Mouse (Mus musculus) ES-E14 (cell line): ENCODE measurements at regions not wholly inside any gene's neighbourhood (a gene's known extent, or its start where the extent isn't known, plus 50 kb on each side); places are given as distances from the start of the nearest gene placed in this dataset.

Experiments
- DNase-seq: peaks from one replicate; pipeline ENCODE4 v3.0.0-alpha.2; 2013; ENCODE audit warnings: low read depth, low spot score
- H3K27ac ChIP-seq: 2 replicates; pipeline ENCODE4 v1.5.1; 2012; ENCODE audit warnings: low read depth, mild to moderate bottlenecking, low read length, moderate library complexity, mixed read lengths; ENCODE audit not compliant: poor library complexity, insufficient read depth, severe bottlenecking
- H3K36me3 ChIP-seq: 2 replicates; pipeline ENCODE4 v1.6.1; 2012; ENCODE audit warnings: mild to moderate bottlenecking, low read length, moderate library complexity, mixed read lengths; ENCODE audit not compliant: control insufficient read depth, poor library complexity, insufficient read depth, severe bottlenecking
- H3K4me1 ChIP-seq, 2 experiments: fragments of 150-350 bp in 1 of 2; sonication (generic) in 1 of 2; 2 replicates each; pipeline ENCODE4 v1.6.1; 2012; ENCODE audit warnings: low read length in 2 of 2, mild to moderate bottlenecking in 1 of 2, mixed read lengths in 1 of 2; ENCODE audit not compliant: control insufficient read depth in 2 of 2, insufficient read depth in 2 of 2, poor library complexity in 1 of 2
- H3K4me3 ChIP-seq, 2 experiments: fragments of 150-350 bp in 1 of 2; sonication (generic) in 1 of 2; 2 replicates each; pipeline ENCODE4 v1.5.1; 2012; ENCODE audit warnings: low read length in 2 of 2, low read depth in 1 of 2, mild to moderate bottlenecking in 1 of 2, mixed read lengths in 1 of 2; ENCODE audit not compliant: insufficient read depth in 1 of 2, poor library complexity in 1 of 2, severe bottlenecking in 1 of 2
- H3K9ac ChIP-seq: 2 replicates; pipeline ENCODE4 v1.6.1; 2012; ENCODE audit warnings: low read depth, mild to moderate bottlenecking, low read length, mixed read lengths; ENCODE audit not compliant: poor library complexity, insufficient read depth, severe bottlenecking
- H3K9me3 ChIP-seq: fragments of 150-350 bp; sonication (generic); 2 replicates; pipeline ENCODE4 v1.6.1; 2012; ENCODE audit warnings: low read depth, mild to moderate bottlenecking, low read length; ENCODE audit not compliant: control insufficient read depth, insufficient read depth
- CHD2 ChIP-seq: IDR thresholded peaks from 2 replicates; pipeline ENCODE4 v1.6.1; 2014; ENCODE audit warnings: mild to moderate bottlenecking, low read depth, low read length, inconsistent platforms
- HCFC1 ChIP-seq: IDR thresholded peaks from 2 replicates; pipeline ENCODE4 v1.6.1; 2012; ENCODE audit warnings: low read length, inconsistent platforms, borderline replicate concordance; ENCODE audit not compliant: insufficient read depth
- MAFK ChIP-seq: IDR thresholded peaks from 2 replicates; pipeline ENCODE4 v1.6.1; 2014; ENCODE audit warnings: mild to moderate bottlenecking, low read depth, low read length, inconsistent platforms; ENCODE audit not compliant: insufficient read depth
- ZC3H11A ChIP-seq: IDR thresholded peaks from 2 replicates; pipeline ENCODE4 v1.6.1; 2012; ENCODE audit warnings: low read depth, mild to moderate bottlenecking, inconsistent platforms, low read length, borderline replicate concordance
- ZNF384 ChIP-seq: IDR thresholded peaks from 2 replicates; pipeline ENCODE4 v1.6.1; 2012; ENCODE audit warnings: low read depth, low read length, inconsistent platforms
- in situ Hi-C, 2 experiments: fragments of 600-800 bp; cut with MboI; formaldehyde crosslinking; loops; one replicate each; pipeline ENCODE4 v1.15.1; 2025; ENCODE audit warnings: low sequenced_read_pairs in 2 of 2, inconsistent platforms in 1 of 2; ENCODE audit not compliant: unreplicated experiment in 2 of 2

DNA sequence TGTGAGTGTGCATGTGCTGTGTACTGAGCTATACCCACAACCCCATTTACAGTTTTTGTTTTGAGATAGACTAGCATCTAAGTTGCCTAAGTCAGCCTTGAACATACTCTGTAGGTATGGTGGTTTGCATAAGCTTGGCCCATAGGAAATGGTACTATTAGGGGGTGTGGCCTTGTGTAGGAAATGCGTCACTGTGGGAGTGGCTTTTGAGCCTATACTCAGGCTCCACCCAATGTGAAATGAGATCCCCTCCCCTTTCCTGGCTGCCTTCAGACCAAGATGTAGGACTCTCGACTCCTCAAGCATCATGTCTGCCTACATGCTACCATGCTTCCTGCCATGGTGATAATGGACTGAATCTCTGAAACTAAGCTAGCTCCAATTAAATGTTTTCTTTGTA lies 109.5 kb upstream of the Frmd6 start:
- no peak for TF ChIP-seq HCFC1
- H3K27ac ChIP-seq, result no peak overlapping the region
- no peak overlapping the region for H3K4me3 ChIP-seq
- H3K9me3 ChIP-seq, result no peaks in the 10 kb centered on the region
- H3K36me3 ChIP-seq, result no peaks in the 10 kb centered on the region
- no peak for DNase-seq
- H3K4me1 ChIP-seq, result peaks cover 9 to 18% of the 10 kb centered on the region in 2 experiments
- in situ Hi-C loops, result no loop called here
- no peak overlapping the region for H3K9ac ChIP-seq

DNA sequence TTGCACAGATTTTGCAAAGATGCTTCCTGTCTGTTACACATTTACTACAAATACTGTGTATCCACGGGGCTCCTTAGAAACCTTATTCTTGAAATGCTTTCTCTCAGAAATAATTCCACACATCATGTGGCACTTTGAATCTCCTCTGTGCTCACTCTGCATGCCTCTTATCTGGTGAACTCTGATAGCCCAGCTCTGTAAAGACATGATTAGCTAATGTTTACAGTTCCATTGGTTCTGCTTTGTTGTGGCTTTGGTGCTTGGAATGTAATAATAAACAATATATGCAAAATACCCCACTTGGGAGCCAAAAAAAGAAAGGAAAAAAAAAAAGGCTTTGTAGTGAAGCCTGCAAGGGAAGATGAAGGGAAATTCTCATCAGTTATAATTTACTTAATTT lies 106.7 kb upstream of the Frmd6 start:
- Histone ChIP-seq H3K4me1 (no peaks in the 10 kb centered on the region; a peak in 2 of 4 replicates), H3K9me3 (no peaks in the 10 kb centered on the region), H3K4me3 (no peak overlapping the region), H3K36me3 (no peaks in the 10 kb centered on the region), H3K9ac (no peak overlapping the region), H3K27ac (no peak overlapping the region)
- DNase-seq, result no peak
- no peak for TF ChIP-seq MAFK
- TF ChIP-seq HCFC1, result no peak
- in situ Hi-C loops, result no loop called here

DNA sequence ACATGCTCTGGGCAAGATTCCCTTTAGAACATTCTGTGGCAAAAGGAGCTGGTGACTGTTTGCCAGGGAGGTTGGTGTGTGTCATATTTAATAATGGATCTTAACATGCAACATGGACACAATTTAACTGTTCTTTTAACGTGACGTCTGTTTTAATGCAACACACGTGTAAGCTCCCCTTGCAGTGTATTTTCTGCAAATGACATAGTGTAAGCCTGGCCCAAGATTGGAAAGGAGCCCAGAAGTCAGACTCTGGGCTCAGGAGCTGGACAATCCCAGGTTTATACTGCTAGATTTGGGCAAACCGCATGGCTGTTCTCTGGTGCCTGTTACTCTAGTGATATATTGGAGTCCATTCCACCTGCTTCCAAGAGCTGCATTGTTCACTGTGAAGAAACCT lies 106.1 kb upstream of the Frmd6 start:
- no peaks in the 10 kb centered on the region; a peak in 1 of 4 replicates for H3K4me1 ChIP-seq
- no peaks in the 10 kb centered on the region for H3K36me3 ChIP-seq
- in situ Hi-C loops, result no loop called here
- H3K27ac ChIP-seq, result no peak overlapping the region
- H3K9ac ChIP-seq, result no peak overlapping the region
- TF ChIP-seq CHD2 (no peak), ZC3H11A (no peak), HCFC1 (no peak), MAFK (no peak), ZNF384 (no peak)
- no peaks in the 10 kb centered on the region for H3K9me3 ChIP-seq
- no peak for DNase-seq
- H3K4me3 ChIP-seq, result no peak overlapping the region

DNA sequence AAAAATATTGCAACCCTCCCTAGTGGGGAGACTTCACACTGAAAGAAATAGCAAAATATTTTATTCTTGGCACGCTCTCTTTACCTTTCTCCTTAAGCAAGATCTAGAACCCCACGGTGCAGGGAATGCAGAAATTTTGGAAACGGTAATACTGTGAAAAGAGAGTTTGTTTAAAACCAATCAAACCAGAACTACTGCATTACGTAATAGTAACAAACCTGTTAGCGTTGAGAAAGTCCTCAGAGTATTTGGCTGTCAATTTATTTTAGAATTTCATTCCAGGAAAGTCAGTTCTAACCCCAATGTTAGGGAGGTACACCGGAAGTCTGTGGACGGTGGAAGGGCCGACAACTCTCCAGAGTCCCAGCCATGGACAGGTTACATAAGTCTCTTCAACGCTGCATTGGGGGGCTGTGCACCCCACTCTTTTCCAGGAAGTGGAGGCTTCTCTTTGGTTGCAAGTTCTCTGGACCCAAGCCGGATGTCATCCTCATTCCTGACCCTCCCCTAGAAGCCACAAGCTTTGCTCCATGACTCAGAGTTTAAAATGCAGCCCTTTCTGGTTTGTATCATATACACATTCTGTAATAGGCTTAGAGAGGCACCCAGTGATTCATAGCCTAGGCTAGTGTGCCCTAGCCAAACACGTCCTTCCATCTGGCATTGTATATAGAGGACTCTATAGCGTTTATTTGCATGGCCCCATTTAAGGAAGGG lies 105.0 kb upstream of the Frmd6 start:
- no peaks in the 10 kb centered on the region for H3K36me3 ChIP-seq
- H3K4me3 ChIP-seq, result no peak overlapping the region
- in situ Hi-C loops, result no loop called here
- no peak overlapping the region for H3K9ac ChIP-seq
- H3K27ac ChIP-seq, result no peak overlapping the region
- H3K9me3 ChIP-seq, result no peaks in the 10 kb centered on the region
- no peaks in the 10 kb centered on the region; a peak in 1 of 4 replicates for H3K4me1 ChIP-seq
- no peak for DNase-seq
- no peak for TF ChIP-seq HCFC1
- no peak for TF ChIP-seq MAFK
- no peak for TF ChIP-seq ZC3H11A
- no peak for TF ChIP-seq ZNF384
- no peak for TF ChIP-seq CHD2

DNA sequence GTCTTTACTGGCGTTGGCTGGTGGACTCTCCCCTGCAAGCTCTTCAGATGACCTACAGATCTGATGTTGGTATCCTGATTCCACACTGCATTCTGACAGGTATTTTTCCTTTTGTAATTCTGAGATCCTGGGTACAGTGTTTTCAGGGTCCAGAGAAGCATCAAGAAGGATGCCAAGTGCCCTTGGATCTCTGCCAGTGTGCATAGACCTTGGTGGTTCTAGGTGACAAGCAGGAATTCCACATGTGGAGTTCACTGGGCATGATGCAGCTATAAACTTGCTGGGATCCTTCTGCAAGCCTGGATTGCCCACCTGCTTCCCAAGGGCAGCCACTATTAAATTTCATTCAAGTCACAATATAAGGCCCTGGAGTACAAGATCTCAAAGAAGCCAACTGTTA lies 100.0 kb upstream of the Frmd6 start:
- Histone ChIP-seq H3K27ac (no peak overlapping the region), H3K9me3 (no peaks in the 10 kb centered on the region), H3K4me1 (peaks cover 0 to 4% of the 10 kb centered on the region in 2 experiments; a peak in 2 of 4 replicates), H3K36me3 (no peaks in the 10 kb centered on the region), H3K9ac (no peak overlapping the region), H3K4me3 (no peak overlapping the region)
- in situ Hi-C loops, result no loop called here
- no peak for DNase-seq
- no peak for TF ChIP-seq HCFC1
